Mouse (Mus musculus): ENCODE measurements around the gene Mvb12b. TPM values are rescaled to one million over a fixed set of nuclear protein-coding genes. Genes with fewer than 3 reads are reported as not detected.
"Not testable (repeated sequence)": the region's sequence is repeated elsewhere in the genome, so short reads cannot be mapped to it uniquely, and the experiment has no call there.

Gene Mvb12b
- polyA plus RNA-seq, 1 experiment from 2014 or later, result 65.0 TPM

GRCm38 (mm10) chr2:33914334-33914733 is 26.6 kb upstream of the Mvb12b start:
- Histone ChIP-seq H3K27ac (no peak overlapping the region), H3K4me3 (no peak overlapping the region)
- WGBS, result 72% methylated on average over 3 of the region's 3 CpGs

GRCm38 (mm10) chr2:33913598-33913997 is 25.9 kb upstream of the Mvb12b start:
- H3K4me1 ChIP-seq (replicated peaks); H3K36me3 ChIP-seq; H3K27ac ChIP-seq; H3K9me3 ChIP-seq; H3K9ac ChIP-seq; H3K4me3 ChIP-seq; H3K4me2 ChIP-seq; H3K27me3 ChIP-seq; ATAC-seq (ENCODE audit: low FRiP score): not testable (repeated sequence)
- WGBS, result 65% methylated on average over 1 of the region's 1 CpGs

More at GRCm38 (mm10) chr2:33914334-33914733, 26.6 kb upstream of the Mvb12b start:
- H3K4me2 ChIP-seq, result no peak overlapping the region
- H3K36me3 ChIP-seq, result no peaks in the 10 kb centered on the region
- no peaks in the 10 kb centered on the region for H3K27me3 ChIP-seq
- no peaks in the 10 kb centered on the region for H3K9me3 ChIP-seq
- ATAC-seq (ENCODE audit: low FRiP score), result no peak
- H3K9ac ChIP-seq, result no peak overlapping the region
- H3K4me1 ChIP-seq (replicated peaks), result peaks cover 5% of the 10 kb centered on the region; the same call in 1 of the 2 replicates

- no peak for ATAC-seq (ENCODE audit: low FRiP score)
- Histone ChIP-seq H3K9me3 (no peaks in the 10 kb centered on the region), H3K27ac (no peak overlapping the region), H3K36me3 (no peaks in the 10 kb centered on the region), H3K27me3 (no peaks in the 10 kb centered on the region), H3K4me1 (replicated peaks) (no peaks in the 10 kb centered on the region), H3K9ac (no peak overlapping the region), H3K4me3 (no peak overlapping the region), H3K4me2 (no peak overlapping the region)
- 76% methylated on average over 3 of the region's 3 CpGs for WGBS
Observed at GRCm38 (mm10) chr2:33912741-33913140, 25.0 kb upstream of the Mvb12b start.

- WGBS, result 65% methylated on average over 8 of the region's 8 CpGs
- Histone ChIP-seq H3K4me3 (no peak overlapping the region), H3K27ac (0 out of 2 replicates have a peak overlapping the region, but pooled peaks have one; percentile 30), H3K9me3 (no peaks in the 10 kb centered on the region), H3K9ac (no peak overlapping the region), H3K4me2 (no peak overlapping the region), H3K4me1 (replicated peaks) (0 out of 2 replicates have a peak, but pooled peaks cover under 1% of the 10 kb centered on the region), H3K27me3 (no peaks in the 10 kb centered on the region), H3K36me3 (no peaks in the 10 kb centered on the region)
- 0 out of 2 replicates have a peak, but pooled peaks have one; percentile 43 for ATAC-seq (ENCODE audit: low FRiP score)
Observed at GRCm38 (mm10) chr2:33908374-33908773, 20.6 kb upstream of the Mvb12b start.

DNA sequence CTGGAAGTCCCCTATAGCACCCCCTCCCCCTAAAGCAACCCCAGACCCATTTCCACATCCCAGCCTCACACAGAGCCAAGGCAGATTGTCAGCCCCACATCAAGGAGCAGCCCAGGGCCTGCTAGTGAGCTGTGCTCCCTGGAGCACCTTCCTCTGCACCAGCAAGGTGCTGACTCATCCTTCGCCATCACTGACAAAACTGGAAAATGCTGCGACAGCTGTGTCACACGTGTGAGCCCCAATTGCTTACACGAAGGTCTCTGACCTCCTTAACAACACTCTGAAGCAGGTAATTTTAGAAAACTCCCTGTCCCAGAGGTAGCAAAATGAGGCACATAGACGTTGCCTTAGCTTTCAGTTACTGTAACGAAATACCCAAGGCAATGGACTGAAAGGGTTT is 19.4 kb upstream of the Mvb12b start:
- H3K9me3 ChIP-seq, result no peaks in the 10 kb centered on the region
- no peak for ATAC-seq (ENCODE audit: low FRiP score)
- no peaks in the 10 kb centered on the region for H3K36me3 ChIP-seq
- no peak overlapping the region for H3K27ac ChIP-seq
- no peak overlapping the region for H3K4me3 ChIP-seq
- no peak overlapping the region for H3K9ac ChIP-seq
- H3K27me3 ChIP-seq, result no peaks in the 10 kb centered on the region
- 86% methylated on average over 6 of the region's 6 CpGs for WGBS
- no peak overlapping the region for H3K4me2 ChIP-seq
- H3K4me1 ChIP-seq (replicated peaks), result 0 out of 2 replicates have a peak, but pooled peaks cover 3% of the 10 kb centered on the region

DNA sequence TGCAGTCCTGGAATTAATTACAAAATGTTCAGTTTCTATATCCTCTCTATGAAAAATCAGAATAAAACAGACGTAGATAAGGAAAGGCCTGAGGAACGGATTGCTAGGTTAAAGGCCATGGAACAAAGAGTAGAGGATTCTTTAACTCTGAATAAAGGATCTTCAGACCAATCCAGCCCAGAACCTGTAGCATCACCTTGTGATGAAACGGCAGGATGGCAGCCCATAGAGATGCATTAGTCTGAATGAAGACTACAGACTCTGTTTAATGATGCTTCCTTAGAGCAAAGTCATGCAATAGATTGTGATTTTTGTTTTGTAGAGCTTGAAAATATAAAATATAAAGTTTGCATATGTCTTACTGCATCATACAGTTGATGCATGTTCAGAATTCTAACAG is 8.1 kb upstream of the Mvb12b start:
- no peaks in the 10 kb centered on the region for H3K36me3 ChIP-seq
- WGBS, result 82% methylated on average over 3 of the region's 3 CpGs
- H3K9ac ChIP-seq, result no peak overlapping the region
- H3K27me3 ChIP-seq, result no peaks in the 10 kb centered on the region
- no peak overlapping the region for H3K4me3 ChIP-seq
- no peaks in the 10 kb centered on the region for H3K4me1 ChIP-seq (replicated peaks)
- no peak overlapping the region for H3K4me2 ChIP-seq
- ATAC-seq (ENCODE audit: low FRiP score), result no peak
- no peaks in the 10 kb centered on the region for H3K9me3 ChIP-seq
- no peak overlapping the region for H3K27ac ChIP-seq

DNA sequence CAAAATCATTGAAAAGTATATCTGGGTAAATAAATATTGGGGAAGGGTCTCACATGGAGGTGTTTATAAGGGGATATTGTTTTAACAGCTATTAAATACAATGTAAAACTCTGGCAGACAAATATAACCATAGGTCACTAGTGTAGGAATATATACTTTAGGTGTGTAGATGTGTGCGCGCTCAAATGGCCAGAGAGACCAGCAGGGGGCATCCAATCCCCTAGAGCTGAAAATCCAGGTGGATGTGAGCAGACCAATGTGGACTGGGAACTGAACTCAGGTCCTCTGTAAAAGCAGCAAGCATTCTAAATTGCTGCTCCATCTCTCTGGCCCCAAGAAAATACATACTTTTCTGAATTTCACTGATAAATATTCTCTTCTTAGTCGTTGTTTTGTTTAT is 5.4 kb upstream of the Mvb12b start:
- no peaks in the 10 kb centered on the region for H3K27me3 ChIP-seq
- H3K4me1 ChIP-seq (replicated peaks), result no peaks in the 10 kb centered on the region
- H3K4me3 ChIP-seq, result no peak overlapping the region
- H3K4me2 ChIP-seq, result no peak overlapping the region
- no peak overlapping the region for H3K9ac ChIP-seq
- no peaks in the 10 kb centered on the region for H3K36me3 ChIP-seq
- no peak overlapping the region for H3K27ac ChIP-seq
- 85% methylated on average over 3 of the region's 3 CpGs for WGBS
- no peaks in the 10 kb centered on the region for H3K9me3 ChIP-seq
- ATAC-seq (ENCODE audit: low FRiP score), result no peak

- Histone ChIP-seq H3K27ac (no peak overlapping the region), H3K9ac (no peak overlapping the region), H3K4me2 (no peak overlapping the region), H3K4me1 (replicated peaks) (peaks cover 7% of the 10 kb centered on the region), H3K27me3 (no peaks in the 10 kb centered on the region), H3K9me3 (no peaks in the 10 kb centered on the region), H3K4me3 (no peak overlapping the region), H3K36me3 (no peaks in the 10 kb centered on the region)
- ATAC-seq (ENCODE audit: low FRiP score), result no peak
- WGBS, result 83% methylated on average over 7 of the region's 7 CpGs
Observed at GRCm38 (mm10) chr2:33892354-33892753, 4.6 kb upstream of the Mvb12b start.

- WGBS, result 42% methylated on average over 6 of the region's 6 CpGs
- H3K9ac ChIP-seq, result peak overlapping the region; percentile 99
- H3K4me3 ChIP-seq, result peak overlapping the region; percentile 82
- peak overlapping the region; percentile 99 for H3K27ac ChIP-seq
- H3K9me3 ChIP-seq, result no peaks in the 10 kb centered on the region
- peaks cover 40% of the 10 kb centered on the region for H3K4me1 ChIP-seq (replicated peaks)
- H3K36me3 ChIP-seq, result no peaks in the 10 kb centered on the region
- ATAC-seq (ENCODE audit: low FRiP score), result no peak
- no peaks in the 10 kb centered on the region for H3K27me3 ChIP-seq
- H3K4me2 ChIP-seq, result peak overlapping the region; percentile 93
Observed at GRCm38 (mm10) chr2:33888100-33888385, 297 bp upstream of the Mvb12b start.

DNA sequence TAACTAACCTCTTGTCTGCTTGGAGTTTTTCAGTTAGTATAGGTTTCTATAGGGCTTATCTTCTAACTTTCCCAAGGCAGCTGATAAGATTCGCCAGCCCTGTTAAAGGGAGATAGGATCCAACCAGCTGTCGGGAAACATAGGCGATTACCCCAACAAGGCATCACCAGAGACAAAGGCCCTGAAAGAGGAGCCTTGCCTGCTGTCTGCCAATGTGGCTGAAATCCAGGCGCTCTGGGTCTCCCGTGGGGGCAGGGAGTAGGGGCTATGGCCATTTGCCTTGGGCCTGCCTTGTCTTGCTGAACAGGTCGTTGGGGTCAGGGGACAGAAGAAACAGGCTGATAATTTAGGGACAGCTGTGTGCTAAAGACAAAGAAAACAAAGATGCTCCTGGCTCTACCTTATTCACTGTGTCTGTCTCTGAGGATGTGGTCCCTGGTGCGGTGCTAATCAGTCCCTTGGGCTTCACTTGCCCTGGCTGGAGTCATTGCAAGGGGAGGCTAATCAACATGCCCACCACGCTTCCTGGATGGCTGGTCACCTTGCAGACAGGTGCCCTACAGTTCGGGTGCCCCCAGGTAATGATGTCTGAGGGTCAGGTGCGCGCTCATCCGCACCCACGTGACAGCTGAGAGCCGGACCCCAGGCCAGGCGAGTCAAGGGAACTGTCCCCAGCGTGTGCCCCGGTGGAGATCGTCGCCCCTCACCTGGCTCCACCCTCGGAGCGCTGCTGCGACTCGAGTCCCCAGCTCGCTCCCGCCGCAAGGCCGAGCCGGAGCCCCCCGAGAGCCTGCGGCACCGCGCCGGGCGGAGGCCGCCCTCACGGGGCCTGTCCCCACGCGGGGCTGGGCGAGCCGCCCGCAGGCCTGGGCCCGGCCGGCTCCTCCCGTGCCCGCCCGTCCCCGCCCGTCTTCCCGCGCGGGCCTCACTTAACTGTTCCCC is 1.1 kb downstream of the Mvb12b start:
- under 1% methylated on average over 33 of the region's 51 CpGs for WGBS
- ATAC-seq (ENCODE audit: low FRiP score), result peak; percentile 71
- no peaks in the 10 kb centered on the region for H3K27me3 ChIP-seq
- H3K36me3 ChIP-seq, result no peaks in the 10 kb centered on the region
- peak overlapping the region; percentile 99 for H3K27ac ChIP-seq
- peaks cover 53% of the 10 kb centered on the region for H3K4me1 ChIP-seq (replicated peaks)
- no peaks in the 10 kb centered on the region for H3K9me3 ChIP-seq
- peak overlapping the region; percentile 99 for H3K9ac ChIP-seq
- peak overlapping the region; percentile 93 for H3K4me2 ChIP-seq
- H3K4me3 ChIP-seq, result peak overlapping the region; percentile 82

DNA sequence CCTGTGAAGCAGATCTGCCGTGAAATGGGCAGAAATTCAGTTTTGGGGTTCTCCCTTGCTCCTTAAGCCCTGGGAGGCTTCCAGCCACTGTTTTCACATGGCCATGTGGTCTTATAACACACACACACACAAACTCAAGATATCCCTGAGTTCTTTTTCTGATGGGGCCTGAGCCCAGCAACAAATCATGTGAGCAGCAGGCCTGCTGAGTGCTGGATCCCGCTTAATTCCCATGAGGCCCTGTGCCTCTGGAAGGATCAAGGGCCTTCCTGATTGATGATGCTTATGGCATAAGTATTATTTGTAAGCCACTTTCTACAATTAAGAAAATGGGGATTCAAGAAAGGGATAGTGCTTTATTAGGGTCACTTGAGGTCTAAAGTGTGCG is 2.5 kb downstream of the Mvb12b start:
- Histone ChIP-seq H3K36me3 (no peaks in the 10 kb centered on the region), H3K4me3 (peak overlapping the region; percentile 82), H3K27ac (peak overlapping the region; percentile 99), H3K27me3 (no peaks in the 10 kb centered on the region), H3K4me2 (peak overlapping the region; percentile 93), H3K9ac (peak overlapping the region; percentile 99), H3K9me3 (no peaks in the 10 kb centered on the region), H3K4me1 (replicated peaks) (peaks cover 63% of the 10 kb centered on the region)
- WGBS, result 69% methylated on average over 3 of the region's 3 CpGs
- ATAC-seq (ENCODE audit: low FRiP score), result no peak

DNA sequence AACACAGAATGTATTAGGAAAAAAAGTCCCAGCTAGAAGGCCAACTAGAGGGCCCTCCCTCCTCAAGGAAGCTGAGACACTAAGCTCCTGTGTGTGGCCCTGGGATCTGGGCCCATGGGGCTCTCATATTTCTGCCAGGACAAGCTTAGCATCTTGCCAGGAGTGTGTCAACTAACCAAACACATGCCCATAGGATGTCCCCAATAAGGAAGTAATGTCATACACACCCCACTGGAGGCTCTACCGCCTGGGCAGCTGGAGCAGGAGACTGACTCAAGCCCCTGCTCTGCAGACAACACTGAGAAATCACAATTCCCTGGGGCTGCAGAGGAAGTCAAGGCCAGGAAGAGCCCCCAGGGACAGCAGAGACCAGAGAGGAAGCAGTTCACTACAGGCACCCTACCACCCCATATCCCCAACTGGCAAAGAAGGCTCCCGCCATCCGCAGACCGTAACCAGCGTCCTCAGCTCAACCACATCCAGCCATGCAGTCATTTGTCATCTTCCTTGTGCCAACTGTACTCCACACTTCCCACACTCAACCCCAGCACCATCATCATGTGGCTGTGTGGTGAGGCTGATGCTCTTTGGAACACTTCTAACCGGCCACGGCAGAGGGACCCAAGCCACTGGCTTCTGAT is 3.0 kb downstream of the Mvb12b start:
- H3K27ac ChIP-seq, result peak overlapping the region; percentile 99
- no peaks in the 10 kb centered on the region for H3K36me3 ChIP-seq
- WGBS, result 74% methylated on average over 7 of the region's 7 CpGs
- peak overlapping the region; percentile 99 for H3K9ac ChIP-seq
- H3K4me2 ChIP-seq, result peak overlapping the region; percentile 93
- no peak for ATAC-seq (ENCODE audit: low FRiP score)
- peaks cover 68% of the 10 kb centered on the region for H3K4me1 ChIP-seq (replicated peaks)
- peak overlapping the region; percentile 82 for H3K4me3 ChIP-seq
- H3K27me3 ChIP-seq, result no peaks in the 10 kb centered on the region
- H3K9me3 ChIP-seq, result no peaks in the 10 kb centered on the region

All from hindbrain, embryonic 13.5 days (tissue).